Mouse (Mus musculus): ENCODE data around the gene Epn1. TPM values are rescaled to one million over a fixed set of nuclear protein-coding genes. Genes with fewer than 3 reads are reported as not detected.

Epn1 gene
- not detected in 2 replicates for polyA plus RNA-seq (2012; ENCODE audit: insufficient read depth, insufficient read length, low replicate concordance, missing spikeins)

DNA sequence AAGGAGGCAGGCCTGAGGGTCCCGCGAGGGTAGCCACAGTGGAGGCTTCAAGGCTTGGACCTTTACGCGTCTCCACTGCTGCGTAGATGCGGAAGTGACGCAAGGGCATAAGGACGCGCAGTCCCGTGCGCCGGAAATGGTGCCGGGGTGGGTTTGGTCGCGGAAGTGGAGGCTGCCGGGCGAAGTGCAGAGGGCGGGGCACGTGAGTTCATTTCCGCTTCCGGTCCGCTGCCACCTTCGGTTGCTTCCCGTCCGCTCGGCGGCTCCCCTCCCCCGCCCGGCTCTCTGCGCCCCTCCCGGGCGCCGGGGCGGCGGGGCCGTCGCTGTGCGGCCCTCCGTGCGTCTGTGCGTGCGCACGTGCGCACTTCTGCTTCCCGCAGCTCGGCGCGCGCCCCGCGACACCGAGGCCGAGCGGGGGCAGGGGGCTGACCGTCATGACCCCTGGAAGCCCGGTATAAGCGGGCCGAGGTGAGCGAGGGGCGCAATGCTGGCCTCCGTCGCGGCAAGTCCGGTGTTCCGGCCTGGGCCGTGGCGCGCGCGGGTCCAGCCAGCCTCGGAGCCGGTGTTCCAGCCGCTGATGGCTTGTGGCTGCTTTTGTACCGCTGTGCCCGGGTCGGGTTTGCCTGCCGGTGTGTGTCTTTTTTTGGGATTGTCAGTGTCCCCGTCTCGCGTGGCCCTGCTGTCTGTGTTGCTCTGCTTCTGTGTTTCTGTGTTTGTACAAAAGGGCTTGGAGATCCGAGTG, at the start of gene Epn1:
Gene Epn1, plus strand, starts transcription at position 226 of the 742 bp plus-strand sequence.
- under 1% methylated on average over 81 of the region's 81 CpGs for WGBS

DNA sequence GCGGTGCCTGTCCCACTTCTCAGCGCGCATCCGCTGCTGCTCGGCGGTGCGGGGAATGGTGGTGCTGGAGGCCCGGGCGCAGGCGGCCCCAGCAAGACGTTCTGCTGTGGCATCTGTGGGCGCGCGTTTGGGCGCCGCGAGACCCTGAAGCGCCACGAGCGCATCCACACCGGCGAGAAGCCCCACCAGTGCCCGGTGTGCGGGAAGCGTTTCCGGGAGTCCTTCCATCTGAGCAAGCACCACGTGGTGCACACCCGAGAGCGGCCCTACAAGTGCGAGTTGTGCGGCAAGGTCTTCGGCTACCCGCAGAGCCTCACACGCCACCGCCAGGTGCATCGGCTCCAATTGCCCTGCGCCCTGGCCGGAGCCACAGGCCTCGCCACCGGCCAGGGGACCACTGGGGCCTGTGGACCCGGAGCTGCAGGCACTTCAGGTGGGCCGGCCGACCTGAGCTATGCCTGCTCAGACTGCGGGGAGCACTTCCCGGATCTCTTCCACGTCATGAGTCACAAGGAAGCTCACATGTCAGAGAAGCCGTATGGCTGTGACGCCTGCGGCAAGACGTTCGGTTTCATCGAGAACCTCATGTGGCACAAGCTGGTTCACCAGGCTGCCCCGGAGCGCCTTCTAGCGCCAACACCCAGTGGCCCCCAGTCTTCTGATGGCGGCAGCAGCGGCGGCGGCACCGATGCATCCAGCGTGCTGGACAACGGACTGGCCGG, 49.3 kb upstream of the Epn1 start:
- TF ChIP-seq CTCF (IDR thresholded peaks at IDR 0.05; ENCODE audit: insufficient read depth, low read depth, low read length) (no peak), POLR2A (IDR thresholded peaks at IDR 0.05; ENCODE audit: insufficient read depth, low read depth, low read length) (no peak)
- Histone ChIP-seq H3K4me1 (ENCODE audit: control insufficient read depth, insufficient read depth, low read length) (no peaks in the 10 kb centered on the region), H3K27ac (ENCODE audit: insufficient read depth, low read depth, low read length) (no peak overlapping the region), H3K4me3 (ENCODE audit: insufficient read depth, low read depth, low read length) (no peak overlapping the region)
- WGBS: 89% methylated on average over 63 of the region's 63 CpGs

More for the DNA sequence above, at the start of gene Epn1:
- H3K27ac ChIP-seq (ENCODE audit: insufficient read depth, low read depth, low read length): peak within 1 kb of the TSS; percentile 65
- H3K4me1 ChIP-seq (ENCODE audit: control insufficient read depth, insufficient read depth, low read length): peaks cover 15% of the 10 kb centered on the region; the same call in 1 of the 2 replicates
- H3K4me3 ChIP-seq (ENCODE audit: insufficient read depth, low read depth, low read length): peak within 1 kb of the TSS; percentile 94
- no peak for TF ChIP-seq CTCF (IDR thresholded peaks at IDR 0.05; ENCODE audit: insufficient read depth, low read depth, low read length)
- TF ChIP-seq POLR2A (IDR thresholded peaks at IDR 0.05; ENCODE audit: insufficient read depth, low read depth, low read length): peak; percentile 56; the same call in 1 of the 2 replicates

DNA sequence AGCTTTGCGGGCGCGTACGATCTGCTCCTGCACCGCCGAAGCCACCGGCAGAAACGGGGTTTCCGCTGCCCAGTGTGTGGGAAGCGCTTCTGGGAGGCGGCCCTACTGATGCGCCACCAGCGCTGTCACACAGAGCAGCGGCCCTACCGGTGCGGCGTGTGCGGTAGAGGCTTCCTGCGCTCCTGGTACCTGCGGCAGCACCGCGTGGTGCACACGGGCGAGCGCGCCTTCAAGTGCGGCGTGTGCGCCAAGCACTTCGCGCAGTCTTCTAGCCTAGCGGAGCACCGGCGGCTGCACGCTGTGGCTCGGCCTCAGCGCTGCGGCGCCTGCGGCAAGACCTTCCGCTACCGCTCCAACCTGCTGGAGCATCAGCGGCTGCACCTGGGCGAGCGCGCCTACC, 48.5 kb upstream of the Epn1 start:
- WGBS: 89% methylated on average over 46 of the region's 46 CpGs

DNA sequence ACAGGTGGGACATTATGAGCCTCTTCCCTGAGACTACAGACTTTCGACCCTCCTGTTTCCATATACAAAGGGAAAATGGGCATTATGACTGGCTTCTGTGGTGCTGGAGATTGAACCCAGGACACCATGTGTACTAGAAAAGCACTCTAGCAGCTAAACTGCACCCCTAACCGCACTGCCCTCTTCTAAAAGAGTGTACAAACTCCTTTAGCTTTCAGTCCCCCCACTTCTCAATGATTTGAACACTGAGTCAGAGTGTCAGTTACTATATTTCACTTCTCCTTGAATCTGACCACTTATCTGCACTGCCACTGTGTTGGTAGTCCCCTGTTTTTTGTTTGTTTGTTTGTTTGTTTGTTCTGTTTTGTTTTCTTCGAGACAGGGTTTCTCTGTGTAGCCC, 46.2 kb upstream of the Epn1 start, which contains the start of gene 4632433K11Rik:
Gene 4632433K11Rik, plus strand, starts transcription at position 301 of the 400 bp plus-strand sequence.
- no peaks in the 10 kb centered on the region; the same call in 1 of the 2 replicates for H3K4me1 ChIP-seq (ENCODE audit: control insufficient read depth, insufficient read depth, low read length)
- TF ChIP-seq CTCF (IDR thresholded peaks at IDR 0.05; ENCODE audit: insufficient read depth, low read depth, low read length) (no peak), POLR2A (IDR thresholded peaks at IDR 0.05; ENCODE audit: insufficient read depth, low read depth, low read length) (no peak)
- H3K27ac ChIP-seq (ENCODE audit: insufficient read depth, low read depth, low read length): no peak within 1 kb of the TSS
- WGBS: 93% methylated on average over 3 of the region's 3 CpGs
- H3K4me3 ChIP-seq (ENCODE audit: insufficient read depth, low read depth, low read length): no peak within 1 kb of the TSS

More for the DNA sequence above, 48.5 kb upstream of the Epn1 start:
- H3K4me3 ChIP-seq (ENCODE audit: insufficient read depth, low read depth, low read length): no peak overlapping the region
- TF ChIP-seq POLR2A (IDR thresholded peaks at IDR 0.05; ENCODE audit: insufficient read depth, low read depth, low read length): no peak
- no peak for TF ChIP-seq CTCF (IDR thresholded peaks at IDR 0.05; ENCODE audit: insufficient read depth, low read depth, low read length)
- H3K4me1 ChIP-seq (ENCODE audit: control insufficient read depth, insufficient read depth, low read length): no peaks in the 10 kb centered on the region
- H3K27ac ChIP-seq (ENCODE audit: insufficient read depth, low read depth, low read length): no peak overlapping the region

DNA sequence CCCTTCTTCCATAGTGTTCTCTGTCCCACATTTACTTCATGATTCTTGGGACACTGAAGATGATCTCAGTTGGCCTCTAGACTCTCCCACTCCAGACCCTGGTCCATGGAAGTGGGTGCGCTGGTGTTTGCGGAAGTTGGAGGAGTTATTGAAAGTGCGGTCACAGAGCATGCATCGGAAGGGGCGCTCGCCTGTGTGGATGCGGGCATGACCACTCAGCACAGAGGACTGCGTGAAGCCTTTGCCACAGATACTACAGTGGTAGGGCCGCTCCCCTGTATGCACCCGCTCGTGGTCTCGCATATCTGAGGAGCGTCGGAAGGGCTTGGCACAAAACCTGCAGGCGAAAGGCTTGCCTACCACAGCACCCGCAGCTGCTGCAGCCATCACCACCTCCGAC, 44.4 kb upstream of the Epn1 start:
- no peaks in the 10 kb centered on the region; the same call in 1 of the 2 replicates for H3K4me1 ChIP-seq (ENCODE audit: control insufficient read depth, insufficient read depth, low read length)
- TF ChIP-seq POLR2A (IDR thresholded peaks at IDR 0.05; ENCODE audit: insufficient read depth, low read depth, low read length) (no peak), CTCF (IDR thresholded peaks at IDR 0.05; ENCODE audit: insufficient read depth, low read depth, low read length) (no peak)

DNA sequence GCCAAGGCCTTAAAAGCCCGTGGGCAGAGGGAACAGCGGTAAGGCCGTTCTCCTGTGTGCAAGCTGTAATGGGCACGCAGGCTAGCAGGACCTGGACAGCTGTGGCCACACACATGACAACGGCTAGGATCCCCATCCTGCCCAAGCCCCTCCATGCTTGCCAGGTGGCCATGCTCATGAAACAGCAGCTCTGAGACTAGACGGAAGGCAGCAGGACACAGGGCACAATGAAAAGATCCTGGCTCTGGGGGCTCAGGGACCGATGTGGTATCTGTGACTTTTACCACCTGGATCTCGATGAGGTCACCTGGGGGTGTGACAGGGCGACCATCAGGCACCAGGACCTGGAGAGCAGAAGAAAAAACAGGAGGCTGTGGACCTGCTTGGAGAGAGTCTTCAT, 43.9 kb upstream of the Epn1 start:
- 95% methylated on average over 9 of the region's 9 CpGs for WGBS
- Histone ChIP-seq H3K4me1 (ENCODE audit: control insufficient read depth, insufficient read depth, low read length) (no peaks in the 10 kb centered on the region; the same call in 1 of the 2 replicates), H3K4me3 (ENCODE audit: insufficient read depth, low read depth, low read length) (no peak overlapping the region), H3K27ac (ENCODE audit: insufficient read depth, low read depth, low read length) (no peak overlapping the region)
- no peak for TF ChIP-seq POLR2A (IDR thresholded peaks at IDR 0.05; ENCODE audit: insufficient read depth, low read depth, low read length)
- TF ChIP-seq CTCF (IDR thresholded peaks at IDR 0.05; ENCODE audit: insufficient read depth, low read depth, low read length): no peak

More for the DNA sequence above, 44.4 kb upstream of the Epn1 start:
- no peak overlapping the region for H3K27ac ChIP-seq (ENCODE audit: insufficient read depth, low read depth, low read length)
- WGBS: 96% methylated on average over 17 of the region's 17 CpGs
- no peak overlapping the region for H3K4me3 ChIP-seq (ENCODE audit: insufficient read depth, low read depth, low read length)

DNA sequence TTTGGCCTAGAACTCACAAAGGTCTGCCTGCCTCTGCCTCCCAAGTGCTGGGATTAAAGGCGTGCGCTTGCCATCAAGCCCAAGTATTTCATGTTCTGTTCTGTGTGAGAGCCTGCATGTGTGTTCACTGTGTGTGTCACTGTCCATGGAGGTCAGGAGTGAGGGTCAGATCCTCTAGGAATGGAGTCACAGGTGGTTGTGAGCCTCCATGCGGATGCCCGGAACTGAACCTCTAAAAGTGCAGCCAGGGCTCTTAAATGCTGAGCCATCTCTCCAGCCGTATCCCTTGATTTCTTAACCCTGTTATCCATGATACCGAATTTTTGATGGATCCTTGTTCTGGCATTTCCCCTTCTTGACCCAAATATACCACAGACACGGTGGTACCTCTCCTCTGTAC, 43.0 kb upstream of the Epn1 start:
- H3K27ac ChIP-seq (ENCODE audit: insufficient read depth, low read depth, low read length): no peak overlapping the region
- TF ChIP-seq CTCF (IDR thresholded peaks at IDR 0.05; ENCODE audit: insufficient read depth, low read depth, low read length) (no peak), POLR2A (IDR thresholded peaks at IDR 0.05; ENCODE audit: insufficient read depth, low read depth, low read length) (no peak)
- 95% methylated on average over 7 of the region's 7 CpGs for WGBS
- no peak overlapping the region for H3K4me3 ChIP-seq (ENCODE audit: insufficient read depth, low read depth, low read length)
- H3K4me1 ChIP-seq (ENCODE audit: control insufficient read depth, insufficient read depth, low read length): no peaks in the 10 kb centered on the region; the same call in 1 of the 2 replicates

DNA sequence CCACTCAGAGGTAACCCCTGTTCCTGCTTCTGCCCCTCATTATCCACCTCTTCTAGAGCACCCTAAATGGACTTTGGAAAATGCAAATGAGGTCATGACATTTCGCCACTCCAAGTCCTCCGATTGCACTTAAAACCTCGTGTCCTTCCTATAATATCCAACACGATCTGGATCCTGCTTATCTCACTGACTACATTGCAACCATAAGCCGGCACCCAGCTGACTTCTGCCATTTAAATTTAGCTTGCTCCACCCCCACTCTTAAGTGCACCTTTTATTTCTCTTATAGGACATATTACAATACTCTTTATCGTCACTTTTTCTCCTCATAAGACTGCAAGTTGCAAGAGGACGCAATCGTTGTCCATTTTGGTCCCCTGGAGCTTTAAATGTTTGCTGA, 42.6 kb upstream of the Epn1 start:
- WGBS: 74% methylated on average over 8 of the region's 8 CpGs
- no peak for TF ChIP-seq POLR2A (IDR thresholded peaks at IDR 0.05; ENCODE audit: insufficient read depth, low read depth, low read length)
- no peak for TF ChIP-seq CTCF (IDR thresholded peaks at IDR 0.05; ENCODE audit: insufficient read depth, low read depth, low read length)
- H3K27ac ChIP-seq (ENCODE audit: insufficient read depth, low read depth, low read length): peak overlapping the region; percentile 52; the same call in 1 of the 2 replicates

More for the DNA sequence above, 42.6 kb upstream of the Epn1 start:
- Histone ChIP-seq H3K4me1 (ENCODE audit: control insufficient read depth, insufficient read depth, low read length) (no peaks in the 10 kb centered on the region; the same call in 1 of the 2 replicates), H3K4me3 (ENCODE audit: insufficient read depth, low read depth, low read length) (no peak overlapping the region)
